In genomic region chr8:56623346-56623745, GRCm38 (mm10) we compare ENCODE assay signal across 11 mouse cellular contexts.
DNase-seq lines count a peak whose midpoint lies in the region; ATAC-seq lines count a peak whose summit lies in the region.
"Had no signal": no experiment of that assay in that cellular context is flagged by ENCODE, and none has a peak within 500 bp of the region (broad histone marks: within the 10 kb centered on the region; RNA-seq: fewer than 3 reads in every experiment).

No protein-coding gene starts in this region.

- no peak for DNase-seq in hindbrain, embryonic 11.5 days (ENCODE audit: low spot score)
- peak; percentile 32 for DNase-seq in retina, postnatal 1 day
- DNase-seq in retina, embryonic 14.5 days (ENCODE audit: low spot score), result no peak
- DNase-seq in intestine, embryonic 14.5 days (ENCODE audit: low spot score), result peak; percentile 65
- DNase-seq in urinary bladder, adult 18-20 months (ENCODE audit: low spot score in 2 of 2), result no peak
- DNase-seq in cerebellum, adult 9-11 months, result no peak
- DNase-seq: kidney, adult 2 months; thymus, postnatal 14 days had no signal

- no peak overlapping the region for H3K4me3 ChIP-seq in hindbrain, embryonic 11.5 days (ENCODE audit: low read depth, low read length)
- no peak overlapping the region for H3K4me3 ChIP-seq in hindbrain, embryonic 16.5 days (ENCODE audit: low read length)
- H3K4me3 ChIP-seq in intestine, embryonic 14.5 days (ENCODE audit: low read depth, low read length), result no peak overlapping the region
- H3K4me3 ChIP-seq in stomach, embryonic 16.5 days (replicated peaks; ENCODE audit: low read length), result no peak overlapping the region

- WGBS in hindbrain, embryonic 11.5 days, result 2% methylated on average over 10 of the region's 10 CpGs
- 7% methylated on average over 10 of the region's 10 CpGs for WGBS in hindbrain, embryonic 16.5 days
- WGBS in intestine, embryonic 14.5 days, result 14% methylated on average over 10 of the region's 10 CpGs
- WGBS in stomach, embryonic 16.5 days, result 17% methylated on average over 10 of the region's 10 CpGs

- H3K27me3 ChIP-seq in hindbrain, embryonic 11.5 days (ENCODE audit: control insufficient read depth, insufficient read depth, low read length), result peaks cover 33% of the 10 kb centered on the region
- peaks cover 31% of the 10 kb centered on the region for H3K27me3 ChIP-seq in hindbrain, embryonic 16.5 days (replicated peaks; ENCODE audit: control insufficient read depth, insufficient read depth, low read length)
- H3K27me3 ChIP-seq in intestine, embryonic 14.5 days (replicated peaks; ENCODE audit: control insufficient read depth, insufficient read depth, low read length), result no peaks in the 10 kb centered on the region; the same call in 1 of the 2 replicates
- H3K27me3 ChIP-seq in stomach, embryonic 16.5 days (ENCODE audit: control insufficient read depth, insufficient read depth, low read length), result peaks cover 23% of the 10 kb centered on the region

- H3K27ac ChIP-seq in hindbrain, embryonic 11.5 days (ENCODE audit: low read depth, low read length), result no peak overlapping the region
- no peak overlapping the region for H3K27ac ChIP-seq in hindbrain, embryonic 16.5 days (ENCODE audit: low read depth, low read length)
- H3K27ac ChIP-seq in intestine, embryonic 14.5 days (ENCODE audit: low read depth), result no peak overlapping the region
- H3K27ac ChIP-seq in stomach, embryonic 16.5 days (ENCODE audit: low read length), result no peak overlapping the region

- H3K4me2 ChIP-seq in hindbrain, embryonic 11.5 days (replicated peaks; ENCODE audit: low read depth, low read length), result 0 out of 2 replicates have a peak overlapping the region, but pooled peaks have one; percentile 26
- H3K4me2 ChIP-seq in hindbrain, embryonic 16.5 days (ENCODE audit: low read length), result no peak overlapping the region
- peak overlapping the region; percentile 50 for H3K4me2 ChIP-seq in intestine, embryonic 14.5 days (ENCODE audit: low read length)
- peak overlapping the region; percentile 40; the same call in 1 of the 2 replicates for H3K4me2 ChIP-seq in stomach, embryonic 16.5 days (ENCODE audit: low read depth, low read length)

- no peak overlapping the region for H3K9ac ChIP-seq in hindbrain, embryonic 11.5 days (ENCODE audit: low read depth, low read length)
- no peak overlapping the region for H3K9ac ChIP-seq in hindbrain, embryonic 16.5 days (ENCODE audit: low read depth, low read length)
- H3K9ac ChIP-seq in intestine, embryonic 14.5 days (ENCODE audit: low read length), result no peak overlapping the region
- no peak overlapping the region for H3K9ac ChIP-seq in stomach, embryonic 16.5 days (ENCODE audit: low read length)

- H3K4me1 ChIP-seq in hindbrain, embryonic 11.5 days (replicated peaks; ENCODE audit: control insufficient read depth, insufficient read depth, low read length), result no peaks in the 10 kb centered on the region
- H3K4me1 ChIP-seq in hindbrain, embryonic 16.5 days (ENCODE audit: control insufficient read depth, insufficient read depth, low read depth, low read length), result peaks cover 5% of the 10 kb centered on the region; the same call in 1 of the 2 replicates
- peaks cover 37% of the 10 kb centered on the region for H3K4me1 ChIP-seq in intestine, embryonic 14.5 days (replicated peaks; ENCODE audit: control insufficient read depth, insufficient read depth, low read length)
- H3K4me1 ChIP-seq in stomach, embryonic 16.5 days (ENCODE audit: control insufficient read depth, insufficient read depth, low read length), result peaks cover 12% of the 10 kb centered on the region

- ATAC-seq in hindbrain, embryonic 11.5 days (ENCODE audit: low FRiP score), result 0 out of 2 replicates have a peak, but pooled peaks have one; percentile 7
- ATAC-seq in hindbrain, embryonic 16.5 days, result no peak
- ATAC-seq in intestine, embryonic 14.5 days (replicated peaks; ENCODE audit: low FRiP score, low TSS enrichment, low read depth), result no peak; the same call in 1 of the 2 replicates
- ATAC-seq in stomach, embryonic 16.5 days (ENCODE audit: insufficient read depth, low FRiP score), result no peak
- ATAC-seq: lung, postnatal 0 days had no signal

- H3K9me3 ChIP-seq in hindbrain, embryonic 11.5 days (ENCODE audit: control insufficient read depth, low read length), result no peaks in the 10 kb centered on the region
- no peaks in the 10 kb centered on the region for H3K9me3 ChIP-seq in hindbrain, embryonic 16.5 days (ENCODE audit: control insufficient read depth, low read length)
- no peaks in the 10 kb centered on the region for H3K9me3 ChIP-seq in intestine, embryonic 14.5 days (ENCODE audit: control insufficient read depth, low read length)
- no peaks in the 10 kb centered on the region for H3K9me3 ChIP-seq in stomach, embryonic 16.5 days (replicated peaks; ENCODE audit: control insufficient read depth, low read length)

- H3K36me3 ChIP-seq in hindbrain, embryonic 11.5 days (ENCODE audit: control insufficient read depth, insufficient read depth, low read length), result no peaks in the 10 kb centered on the region
- no peaks in the 10 kb centered on the region for H3K36me3 ChIP-seq in hindbrain, embryonic 16.5 days (ENCODE audit: control insufficient read depth, insufficient read depth, low read length)
- H3K36me3 ChIP-seq in intestine, embryonic 14.5 days (ENCODE audit: control insufficient read depth, insufficient read depth, low read length), result no peaks in the 10 kb centered on the region
- H3K36me3 ChIP-seq in stomach, embryonic 16.5 days (ENCODE audit: control insufficient read depth, insufficient read depth, low read length), result no peaks in the 10 kb centered on the region

Comparison
In these comparisons a context has a peak if more than half of its experiments do, and no peak if none do; other contexts are left out.
1. DNase-seq: peak in retina, postnatal 1 day (single experiment) and intestine, embryonic 14.5 days (single experiment); none in hindbrain, embryonic 11.5 days (single experiment), retina, embryonic 14.5 days (single experiment), urinary bladder, adult 18-20 months (0 of 2) and cerebellum, adult 9-11 months (single experiment).